Mouse (Mus musculus) left cerebral cortex, adult 9 months (tissue): ENCODE measurements at regions not wholly inside any gene's neighbourhood (a gene's known extent, or its start where the extent isn't known, plus 50 kb on each side); places are given as distances from the start of the nearest gene placed in this dataset.

Experiments
- DNase-seq, 2 experiments: peaks; one replicate each; pipeline ENCODE4 v3.0.0; 2022; ENCODE audit warnings: low spot score in 2 of 2

- no peak for DNase-seq
Measured at GRCm38 (mm10) chr3:71959441-71959840, 1008.2 kb downstream of the Sis start.

- DNase-seq = no peak
Measured at GRCm38 (mm10) chr3:71919865-71920264, 1047.8 kb downstream of the Sis start.

- no peak for DNase-seq
Measured at GRCm38 (mm10) chr3:71913783-71914182, 1053.9 kb downstream of the Sis start.

- no peak for DNase-seq
Measured at GRCm38 (mm10) chr3:71909242-71909641, 1058.4 kb downstream of the Sis start.

GRCm38 (mm10) chr3:71864670-71865069, 1103.0 kb downstream of the Sis start:
- DNase-seq = no peak

- DNase-seq = peak; percentile 2 to 3
Measured at GRCm38 (mm10) chr3:71836111-71836510, 1131.6 kb downstream of the Sis start.
